Mouse (Mus musculus) midbrain, postnatal 0 days (tissue): Measurements from ENCODE around the gene Gucy2d. TPM values are rescaled to one million over a fixed set of nuclear protein-coding genes. Genes with fewer than 3 reads are reported as not detected.

ENCODE experiments used
- ATAC-seq: fragments of 200-750 bp; cut with Nextera tagmentation; 2 replicates; pipeline ENCODE4 v1.8.0; 2017; ENCODE audit warnings: moderate number of reproducible peaks, mild to moderate bottlenecking, moderate TSS enrichment, moderate library complexity; ENCODE audit not compliant: low FRiP score
- DNase-seq: peaks from one replicate; pipeline ENCODE4 v3.0.0-alpha.2; 2015; ENCODE audit warnings: low spot score
- H3K27ac ChIP-seq: fragments of 300-500 bp; sonication (generic); 2 replicates; pipeline ENCODE4 v1.5.1; 2014; ENCODE audit warnings: low read depth, mild to moderate bottlenecking, low read length, mixed read lengths
- H3K27me3 ChIP-seq: fragments of 300-500 bp; sonication (generic); 2 replicates; pipeline ENCODE4 v1.6.1; 2014; ENCODE audit warnings: low read length, control low read depth, mixed read lengths; ENCODE audit not compliant: insufficient read depth
- H3K36me3 ChIP-seq: fragments of 300-500 bp; sonication (generic); 2 replicates; pipeline ENCODE4 v1.6.1; 2014; ENCODE audit warnings: low read length, control low read depth, mixed read lengths; ENCODE audit not compliant: insufficient read depth
- H3K4me1 ChIP-seq: fragments of 300-500 bp; sonication (generic); 2 replicates; pipeline ENCODE4 v1.6.1; 2014; ENCODE audit warnings: mild to moderate bottlenecking, control low read depth, antibody characterized with exemption, low read length, mixed read lengths; ENCODE audit not compliant: insufficient read depth
- H3K4me2 ChIP-seq: fragments of 300-500 bp; sonication (generic); 2 replicates; pipeline ENCODE4 v1.6.1; 2014; ENCODE audit warnings: low read depth, mild to moderate bottlenecking, low read length, mixed read lengths; ENCODE audit not compliant: poor library complexity, severe bottlenecking
- H3K4me3 ChIP-seq: fragments of 300-500 bp; sonication (generic); 2 replicates; pipeline ENCODE4 v1.5.1; 2014; ENCODE audit warnings: low read depth, mild to moderate bottlenecking, low read length, moderate library complexity
- H3K9ac ChIP-seq: fragments of 300-500 bp; sonication (generic); replicated peaks from 2 replicates; pipeline ENCODE4 v1.6.1; 2014; ENCODE audit warnings: mild to moderate bottlenecking, low read length, moderate library complexity, mixed read lengths; ENCODE audit not compliant: poor library complexity, severe bottlenecking
- H3K9me3 ChIP-seq: fragments of 300-500 bp; sonication (generic); 2 replicates; pipeline ENCODE4 v1.6.1; 2016; ENCODE audit warnings: low read length, control low read depth
- CTCF ChIP-seq: IDR thresholded peaks from 2 replicates; pipeline ENCODE4 v1.5.1; 2016; ENCODE audit warnings: antibody characterized with exemption, mild to moderate bottlenecking
- WGBS: fragments of 180-500 bp; shearing (Covaris S2); extraction: QIAGEN DNeasy Blood & Tissue Kit; methylation state at CpG from one replicate; pipeline ENCODE4 v1.1.7; 2014; 5-methylcytosine and 5-hydroxymethylcytosine counted together
- polyA plus RNA-seq: library from polyadenylated mRNA; unstranded; fragments of >200 nt; fragmentation: Nextera tagmentation; extraction: Ambion mirVana; gene quantifications from 2 replicates; pipeline ENCODE4 v1.2.1, GENCODE M21; 2015
- total RNA-seq: library from RNA; depleted of rRNA; stranded (reverse); fragments of >200 nt; gene quantifications from 2 replicates; pipeline ENCODE4 v1.2.3, GENCODE M21; 2014; rRNA removed

Gene Gucy2d
- total and polyA plus RNA-seq, 2 experiments from 2014 or later: 0.05 TPM; not detected in 1

- H3K27me3 ChIP-seq: no peaks in the 10 kb centered on the region
- no peak overlapping the region for H3K27ac ChIP-seq
- H3K4me3 ChIP-seq: no peak overlapping the region
- no peak for TF ChIP-seq CTCF
- no peaks in the 10 kb centered on the region for H3K9me3 ChIP-seq
- H3K4me1 ChIP-seq: peaks cover 5% of the 10 kb centered on the region; the same call in 1 of the 2 replicates
- no peak overlapping the region for H3K4me2 ChIP-seq
- ATAC-seq: no peak
- H3K9ac ChIP-seq: no peak overlapping the region
- no peak for DNase-seq
- WGBS: 72% methylated on average over 8 of the region's 8 CpGs
- no peaks in the 10 kb centered on the region for H3K36me3 ChIP-seq
These were observed 83.0 kb downstream of the Gucy2d start for GRCm38 (mm10) chr7:98523070-98523812.

DNA sequence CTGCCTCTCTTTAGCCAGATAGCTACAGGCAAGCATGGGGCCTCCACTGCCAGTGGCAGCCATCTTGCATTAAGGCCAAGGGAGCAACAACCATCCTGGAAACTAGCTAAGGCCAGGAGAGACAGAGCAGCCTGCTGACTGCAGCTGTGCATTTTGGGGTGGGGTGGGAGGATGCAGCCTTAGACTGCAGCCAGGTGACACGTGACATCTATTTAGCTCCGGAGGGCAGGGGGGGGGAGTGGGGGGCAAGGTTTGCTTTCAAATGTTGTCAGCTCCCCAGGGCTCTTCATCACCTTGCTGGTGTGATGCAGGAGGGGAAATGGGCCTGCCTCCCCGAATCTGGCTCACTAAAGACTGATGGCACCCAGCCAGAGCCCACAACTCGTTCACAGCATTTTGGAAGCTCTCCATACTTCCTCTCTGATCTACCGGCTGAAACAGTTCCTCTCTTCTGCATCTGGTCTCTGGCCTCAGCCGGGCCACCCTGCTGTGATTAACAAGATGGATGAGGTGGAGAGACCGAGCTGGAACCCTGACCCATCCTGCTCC is 83.7 kb downstream of the Gucy2d start:
- H3K27me3 ChIP-seq: no peaks in the 10 kb centered on the region
- no peak for ATAC-seq
- H3K4me3 ChIP-seq: no peak overlapping the region
- no peak overlapping the region for H3K9ac ChIP-seq
- DNase-seq: peak; percentile 81
- H3K4me1 ChIP-seq: peaks cover 5% of the 10 kb centered on the region; the same call in 1 of the 2 replicates
- H3K4me2 ChIP-seq: no peak overlapping the region
- 15% methylated on average over 7 of the region's 7 CpGs for WGBS
- no peaks in the 10 kb centered on the region for H3K36me3 ChIP-seq
- H3K9me3 ChIP-seq: no peaks in the 10 kb centered on the region
- H3K27ac ChIP-seq: no peak overlapping the region
- no peak for TF ChIP-seq CTCF

DNA sequence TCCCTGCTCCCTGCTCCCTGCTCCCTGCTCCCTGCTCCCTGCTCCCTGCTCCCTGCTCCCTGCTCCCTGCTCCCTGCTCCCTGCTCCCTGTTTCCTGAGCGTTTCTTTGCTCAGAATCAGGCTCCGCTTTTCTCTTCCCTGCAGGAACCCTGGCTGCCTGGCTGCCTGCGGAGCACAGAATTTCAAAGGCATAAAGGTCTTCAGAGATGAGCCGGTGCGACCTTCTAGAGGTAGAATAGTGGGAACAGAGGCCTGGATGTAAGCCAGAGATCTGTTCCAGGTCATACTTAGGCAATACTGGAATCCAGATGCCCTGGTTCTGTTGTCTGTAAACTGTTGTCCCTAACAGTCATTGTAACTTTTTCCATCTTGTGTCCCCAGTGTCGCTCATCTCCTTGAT is 84.2 kb downstream of the Gucy2d start:
- Histone ChIP-seq H3K36me3 (no peaks in the 10 kb centered on the region), H3K9me3 (no peaks in the 10 kb centered on the region), H3K4me1 (peaks cover 5% of the 10 kb centered on the region; the same call in 1 of the 2 replicates), H3K27ac (no peak overlapping the region), H3K4me3 (no peak overlapping the region), H3K27me3 (no peaks in the 10 kb centered on the region), H3K4me2 (no peak overlapping the region), H3K9ac (no peak overlapping the region)
- 24% methylated on average over 6 of the region's 6 CpGs for WGBS
- TF ChIP-seq CTCF: no peak
- DNase-seq (no peak), ATAC-seq (no peak)

DNA sequence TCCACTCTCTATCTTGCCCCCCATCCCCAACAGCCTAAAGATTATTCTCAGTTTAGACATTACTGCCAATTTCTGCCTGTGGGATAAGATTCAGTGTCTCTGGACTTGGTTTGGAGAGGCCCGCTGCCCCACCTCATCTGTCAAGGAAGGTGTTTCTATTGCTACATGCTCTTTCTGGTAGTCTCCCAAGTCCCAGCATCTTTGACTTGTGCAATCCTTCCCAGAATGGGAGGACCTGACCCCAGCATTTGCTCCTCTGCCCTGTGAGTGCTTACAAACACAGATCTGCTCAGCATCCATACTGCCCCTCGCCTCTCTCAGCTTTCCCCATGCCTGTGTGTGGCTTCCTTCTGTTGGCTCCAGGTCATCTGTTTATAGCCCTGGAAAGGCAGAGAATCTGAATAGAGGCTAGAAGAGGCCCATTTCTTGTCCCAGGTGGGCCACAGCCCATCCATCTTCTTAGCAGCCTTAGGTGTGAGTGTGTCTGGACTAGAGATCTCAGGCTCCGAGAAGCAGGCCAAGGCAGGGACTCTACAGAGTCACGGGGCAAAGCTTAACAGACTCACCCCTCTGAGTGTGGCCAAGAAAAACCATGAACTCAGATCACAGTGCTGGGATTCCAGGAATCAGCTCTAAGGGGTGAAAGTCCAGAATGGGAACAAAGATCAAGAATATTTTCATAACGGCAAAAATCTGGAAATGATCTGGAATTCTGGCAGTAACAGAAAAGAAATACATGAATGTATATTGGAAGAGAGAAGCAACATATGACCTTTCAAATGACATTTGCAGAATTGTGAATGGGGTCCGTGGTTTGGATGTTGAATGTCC is 84.9 kb downstream of the Gucy2d start:
- ATAC-seq (no peak), DNase-seq (no peak)
- TF ChIP-seq CTCF: no peak
- Histone ChIP-seq H3K9me3 (no peaks in the 10 kb centered on the region), H3K9ac (no peak overlapping the region), H3K36me3 (no peaks in the 10 kb centered on the region), H3K27ac (no peak overlapping the region), H3K4me2 (no peak overlapping the region), H3K4me1 (peaks cover 5% of the 10 kb centered on the region; the same call in 1 of the 2 replicates), H3K27me3 (no peaks in the 10 kb centered on the region), H3K4me3 (no peak overlapping the region)
- 84% methylated on average over 6 of the region's 6 CpGs for WGBS

Other genes with a start within 250 kb of the Gucy2d start
- gene B3gnt6, start 240.9 kb upstream of the Gucy2d start, total RNA-seq: 1.5 and 2.0 TPM in 2 replicates
- 1.3 TPM in 2 replicates for gene B3gnt6, start 240.9 kb upstream of the Gucy2d start, polyA plus RNA-seq
- 12.0 and 15.5 TPM in 2 replicates for gene Acer3, start 119.2 kb upstream of the Gucy2d start, total RNA-seq
- gene Acer3, start 119.2 kb upstream of the Gucy2d start, polyA plus RNA-seq: 19.4 and 19.8 TPM in 2 replicates
- 30.7 and 32.1 TPM in 2 replicates for gene Tsku, start 79.1 kb upstream of the Gucy2d start, total RNA-seq
- 6.1 and 7.0 TPM in 2 replicates for gene Tsku, start 79.1 kb upstream of the Gucy2d start, polyA plus RNA-seq
- gene Lrrc32, start 48.9 kb downstream of the Gucy2d start, total RNA-seq: 7.6 and 9.0 TPM in 2 replicates
- 5.2 and 6.0 TPM in 2 replicates for gene Lrrc32, start 48.9 kb downstream of the Gucy2d start, polyA plus RNA-seq
- 36.0 and 43.0 TPM in 2 replicates for gene Emsy, start 216.4 kb downstream of the Gucy2d start, total RNA-seq
- 25.8 and 26.6 TPM in 2 replicates for gene Emsy, start 216.4 kb downstream of the Gucy2d start, polyA plus RNA-seq